Mouse (Mus musculus): ENCODE measurements around the gene Map7d1.

Gene Map7d1

GRCm38 (mm10) chr4:126201514-126202302, 54.4 kb downstream of the Map7d1 start:
- DNase-seq: peak; percentile 62 to 73

GRCm38 (mm10) chr4:126200656-126201055, 55.5 kb downstream of the Map7d1 start:
- no peak for DNase-seq

- DNase-seq: no peak
These were observed 56.1 kb downstream of the Map7d1 start for GRCm38 (mm10) chr4:126200036-126200435.

GRCm38 (mm10) chr4:126199556-126199955, 56.6 kb downstream of the Map7d1 start:
- DNase-seq: no peak

GRCm38 (mm10) chr4:126197485-126197884, 58.7 kb downstream of the Map7d1 start:
- no peak for DNase-seq

GRCm38 (mm10) chr4:126194916-126195315, 61.2 kb downstream of the Map7d1 start:
- DNase-seq: no peak

- no peak for DNase-seq
These were observed 61.9 kb downstream of the Map7d1 start for GRCm38 (mm10) chr4:126194216-126194615.

- no peak for DNase-seq
These were observed 65.5 kb downstream of the Map7d1 start for GRCm38 (mm10) chr4:126190636-126191035.

- no peak for DNase-seq
These were observed 69.0 kb downstream of the Map7d1 start for GRCm38 (mm10) chr4:126187096-126187495.

GRCm38 (mm10) chr4:126183034-126183433, 73.1 kb downstream of the Map7d1 start:
- no peak for DNase-seq
